Mouse (Mus musculus): Measurements from ENCODE around the gene Plg. TPM values are rescaled to one million over a fixed set of nuclear protein-coding genes. Genes with fewer than 3 reads are reported as not detected.

The Plg gene
- polyA plus RNA-seq (2012; rRNA removed), result 948 and 963 TPM in 2 replicates

DNA sequence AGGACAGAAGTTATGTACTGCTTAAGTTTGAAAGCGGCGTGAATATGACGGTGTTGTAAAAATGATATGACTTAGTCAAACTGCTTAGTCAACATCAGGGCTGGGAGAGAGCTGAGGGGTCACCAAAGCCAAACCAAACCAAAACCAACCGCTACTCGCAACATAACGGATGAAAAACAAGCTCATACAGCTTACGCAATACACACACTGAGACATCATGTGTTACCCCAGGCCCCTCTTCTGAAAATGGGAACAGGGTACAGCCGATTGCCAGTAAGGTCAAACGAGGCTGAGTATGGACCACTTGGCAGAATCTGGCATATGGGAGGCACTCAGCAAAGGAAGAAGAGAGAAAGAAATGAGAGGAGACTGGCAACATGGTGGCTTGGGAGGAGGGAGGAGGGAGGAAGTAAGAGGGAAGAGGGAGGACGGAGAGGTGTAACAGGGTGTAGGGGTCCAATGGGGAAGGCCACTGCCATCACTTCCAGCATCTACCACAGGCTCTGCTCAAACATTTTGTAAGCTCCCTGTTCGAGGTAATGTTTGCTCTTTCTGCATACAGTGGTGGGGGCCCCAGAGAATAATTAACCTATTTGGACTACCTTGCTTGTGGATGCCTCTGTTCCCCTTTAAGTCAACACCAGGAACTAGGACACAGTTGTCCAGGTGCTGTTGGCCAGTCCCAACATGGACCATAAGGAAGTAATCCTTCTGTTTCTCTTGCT lies at the start of gene Plg:
Gene Plg, plus strand, starts transcription at position 628 of the 725 bp plus-strand sequence.

Other genes starting within 250 kb of the Plg start
- 6.0 and 6.5 TPM in 2 replicates for gene Map3k4, start 59.8 kb upstream of the Plg start, polyA plus RNA-seq (2012; rRNA removed)
- gene Slc22a3, start 129.1 kb downstream of the Plg start, polyA plus RNA-seq (2012; rRNA removed), result 0.42 and 0.45 TPM in 2 replicates
- gene Slc22a2, start 205.5 kb downstream of the Plg start, polyA plus RNA-seq (2012; rRNA removed), result 0.04 TPM in 1 of 2 replicates, not detected in the other

Data from liver, embryonic 18 days (tissue).